Mouse (Mus musculus): ENCODE results near the gene Plcb1. TPM values are rescaled to one million over a fixed set of nuclear protein-coding genes. Genes with fewer than 3 reads are reported as not detected.

Gene Plcb1
- total RNA-seq (2021), result 10 to 100 TPM; 59.9 to 62.6 TPM
- long read RNA-seq, experiment 1, partial matches to known transcripts, result 3 of 7 reads
- long read RNA-seq, experiment 1, other reads (novel, unspliced or antisense), result 4 of 7 reads
- long read RNA-seq, experiment 2, partial matches to known transcripts, result 13 of 17 reads
- long read RNA-seq, experiment 2, other reads (novel, unspliced or antisense), result 2 of 17 reads

GRCm38 (mm10) chr2:134785970-134786855 is at the start of gene Plcb1:
Gene Plcb1 (plus strand): TSS chr2:134786067.
- DNase-seq (ENCODE audit: low spot score in 2 of 2), result peak; percentile 80 to 82

DNA sequence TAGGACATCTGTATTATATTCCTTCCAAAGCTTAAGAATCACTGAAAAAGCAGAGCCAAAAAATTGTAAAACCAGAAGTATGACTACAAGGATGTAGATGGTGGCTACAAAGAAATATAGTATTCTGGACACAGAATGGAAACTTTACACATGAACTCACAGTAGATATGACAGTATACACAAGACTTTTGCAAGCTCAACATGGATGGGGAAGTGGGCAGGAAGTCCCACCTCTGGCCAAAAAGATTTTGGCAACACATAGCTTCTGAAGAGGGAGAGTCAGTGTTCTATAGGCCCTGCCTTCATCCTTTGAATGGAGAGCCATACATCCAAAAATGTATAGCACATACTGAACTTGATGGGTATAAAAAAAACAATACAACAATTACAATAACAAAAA is 30.3 kb upstream of the Plcb1 start:
- no peak for DNase-seq (ENCODE audit: low spot score in 2 of 2)

DNA sequence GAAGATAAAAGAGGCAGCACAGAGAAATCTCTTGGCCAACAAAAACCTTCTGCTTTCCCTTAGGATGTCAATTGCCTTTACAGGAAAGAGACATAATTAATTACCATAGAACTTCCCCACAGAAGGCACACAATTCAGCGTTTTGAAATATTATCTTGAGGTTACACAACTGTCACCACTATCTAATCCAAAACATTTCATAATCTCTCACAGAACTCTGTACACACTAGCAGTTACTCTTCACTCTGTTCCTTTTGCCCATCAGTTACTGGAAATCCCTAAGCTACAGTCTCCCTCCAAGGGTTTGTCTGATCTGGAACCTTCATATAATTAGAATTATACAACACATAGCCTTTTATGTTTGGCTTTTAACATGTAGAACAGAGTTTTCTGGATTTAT is 29.8 kb upstream of the Plcb1 start:
- DNase-seq (ENCODE audit: low spot score in 2 of 2), result no peak

DNA sequence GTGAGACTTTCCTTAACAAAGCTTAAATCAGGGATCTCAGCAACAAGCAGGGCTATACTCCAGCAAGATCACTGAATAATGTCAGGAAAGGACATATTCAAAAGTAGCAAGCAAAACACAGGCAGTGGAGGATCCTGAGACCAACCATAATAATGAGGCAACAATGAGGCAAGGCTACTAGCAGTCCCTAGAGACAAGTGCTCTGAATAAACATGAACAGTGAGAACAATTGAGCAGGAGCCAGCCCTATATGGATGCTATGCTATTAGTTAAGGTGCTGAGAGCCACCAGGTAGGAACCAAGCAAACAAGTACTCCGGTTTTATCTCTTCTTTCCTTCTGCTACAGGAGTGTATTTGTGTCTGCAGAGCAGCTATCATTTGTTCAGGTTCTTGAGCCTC is 24.8 kb upstream of the Plcb1 start:
- no peak for DNase-seq (ENCODE audit: low spot score in 2 of 2)

GRCm38 (mm10) chr2:134763406-134763990 is 22.4 kb upstream of the Plcb1 start:
- DNase-seq (ENCODE audit: low spot score in 2 of 2), result no peak

GRCm38 (mm10) chr2:134764506-134764905 is 21.4 kb upstream of the Plcb1 start:
- no peak for DNase-seq (ENCODE audit: low spot score in 2 of 2)

DNA sequence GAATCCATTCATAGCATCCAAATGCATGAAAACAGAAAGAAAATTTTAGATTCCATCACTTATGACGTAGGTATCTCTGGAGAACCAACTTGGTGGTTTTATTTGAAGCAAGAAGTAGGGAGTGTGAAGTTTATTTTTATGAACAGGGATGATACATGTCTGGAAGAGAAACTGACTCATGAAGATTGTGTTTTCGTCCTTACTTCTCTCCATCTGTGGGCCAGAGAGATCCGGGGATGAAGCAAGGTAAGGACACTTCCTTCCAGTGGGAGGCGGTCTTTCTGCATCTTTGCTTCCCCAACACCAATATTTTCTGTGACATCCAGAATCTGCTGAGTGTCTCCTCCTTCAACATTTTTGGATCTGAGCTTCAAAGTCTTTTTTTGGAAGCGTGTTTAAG is 6.0 kb upstream of the Plcb1 start:
- DNase-seq (ENCODE audit: low spot score in 2 of 2), result no peak

- no peak for DNase-seq (ENCODE audit: low spot score in 2 of 2)
These were observed 5.6 kb upstream of the Plcb1 start for GRCm38 (mm10) chr2:134780316-134780715.

DNA sequence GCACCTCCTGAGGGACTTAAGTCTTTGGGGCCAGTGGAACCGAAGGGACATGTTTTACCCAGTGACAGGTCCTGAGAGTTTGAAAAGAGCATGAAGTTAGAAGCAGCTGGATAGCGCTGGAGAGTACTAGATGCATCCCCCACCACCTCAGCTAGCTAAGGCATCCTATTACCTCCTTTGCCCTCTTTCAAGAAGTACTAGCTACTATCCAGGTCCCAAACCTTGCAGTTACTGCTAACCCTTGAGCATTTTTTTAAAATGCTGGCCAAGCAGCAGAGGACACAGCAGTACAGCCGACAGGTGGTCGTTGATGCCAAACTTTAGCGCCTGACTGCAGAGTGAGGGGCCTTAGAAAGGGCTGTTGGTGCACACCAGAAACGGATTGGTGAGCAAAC is 986 bp downstream of the Plcb1 start:
- DNase-seq (ENCODE audit: low spot score in 2 of 2), result no peak

DNA sequence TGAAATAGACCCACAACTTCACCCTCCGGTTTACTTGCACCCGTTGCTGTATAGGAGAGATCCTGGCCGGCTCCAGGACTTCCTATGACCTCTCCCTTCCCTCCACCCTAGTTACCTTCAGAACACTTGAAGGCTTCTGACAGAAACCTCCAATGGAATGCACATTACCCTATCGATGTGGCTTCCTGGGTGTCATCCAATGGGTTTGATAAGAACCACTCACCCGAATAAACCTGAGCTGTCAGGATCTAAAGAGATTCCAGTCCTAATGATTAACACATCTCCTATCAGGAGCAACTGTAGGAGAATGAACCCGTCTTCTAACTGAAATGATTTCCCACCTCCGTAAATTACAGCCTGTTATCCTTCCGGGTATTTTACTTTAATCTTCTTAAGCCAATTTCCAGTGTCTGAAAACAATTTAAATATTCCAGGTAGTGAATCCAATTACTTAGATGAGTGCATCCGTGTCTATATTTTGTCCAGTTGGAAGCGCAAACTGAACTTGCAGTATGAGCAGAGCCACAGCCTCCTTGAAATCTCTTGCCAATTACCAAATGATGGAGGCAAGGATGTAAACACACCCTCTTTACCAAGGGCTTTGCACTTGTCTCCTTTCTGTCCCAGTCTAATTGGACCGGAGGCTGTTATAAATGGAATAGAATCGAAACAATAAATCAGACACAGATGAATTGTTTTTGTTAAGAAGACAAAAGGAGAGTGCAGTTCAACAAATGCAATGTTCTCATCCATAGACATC is 1.6 kb downstream of the Plcb1 start:
- no peak for DNase-seq (ENCODE audit: low spot score in 2 of 2)

DNA sequence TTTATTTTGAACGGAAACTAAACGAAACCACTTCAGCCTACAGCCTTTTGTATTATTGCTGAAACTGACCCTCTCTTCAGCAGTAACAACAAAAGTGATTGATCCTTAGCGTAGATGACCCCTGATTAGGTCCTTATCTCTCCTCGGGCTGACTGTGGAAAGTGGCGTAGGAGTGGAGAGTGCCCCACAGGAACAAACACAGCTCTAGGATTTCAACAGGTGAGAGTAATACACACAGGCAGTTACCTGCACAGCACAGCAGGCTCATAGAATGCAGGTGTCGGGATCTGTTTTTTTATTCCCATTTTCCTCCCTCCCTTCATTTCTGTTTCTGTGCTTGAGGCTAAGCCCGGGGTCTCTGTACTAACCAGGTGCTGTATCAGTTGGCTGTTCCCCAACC is 7.1 kb downstream of the Plcb1 start:
- DNase-seq (ENCODE audit: low spot score in 2 of 2), result no peak

GRCm38 (mm10) chr2:134800226-134800625 is 14.4 kb downstream of the Plcb1 start:
- DNase-seq (ENCODE audit: low spot score in 2 of 2), result no peak

DNA sequence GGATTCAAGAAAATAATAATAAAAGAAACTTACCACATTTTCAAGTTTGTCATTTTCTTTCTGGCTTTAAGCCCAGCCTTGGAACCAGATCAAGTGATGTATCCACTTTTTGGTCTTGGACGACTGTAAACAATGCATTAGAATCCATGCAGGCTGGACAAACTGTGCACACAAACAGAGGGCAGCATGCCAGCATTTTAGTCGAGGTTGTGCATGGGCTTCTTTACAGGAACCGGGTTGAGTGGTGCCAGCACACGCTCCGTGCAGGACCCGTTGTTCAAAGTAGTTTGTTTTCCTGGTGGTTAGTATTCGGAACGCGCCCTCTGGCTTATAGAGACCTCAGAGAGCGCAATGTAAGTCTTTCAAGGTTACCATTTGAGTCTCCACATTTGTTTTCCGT is 30.5 kb downstream of the Plcb1 start:
- DNase-seq (ENCODE audit: low spot score in 2 of 2), result no peak

DNA sequence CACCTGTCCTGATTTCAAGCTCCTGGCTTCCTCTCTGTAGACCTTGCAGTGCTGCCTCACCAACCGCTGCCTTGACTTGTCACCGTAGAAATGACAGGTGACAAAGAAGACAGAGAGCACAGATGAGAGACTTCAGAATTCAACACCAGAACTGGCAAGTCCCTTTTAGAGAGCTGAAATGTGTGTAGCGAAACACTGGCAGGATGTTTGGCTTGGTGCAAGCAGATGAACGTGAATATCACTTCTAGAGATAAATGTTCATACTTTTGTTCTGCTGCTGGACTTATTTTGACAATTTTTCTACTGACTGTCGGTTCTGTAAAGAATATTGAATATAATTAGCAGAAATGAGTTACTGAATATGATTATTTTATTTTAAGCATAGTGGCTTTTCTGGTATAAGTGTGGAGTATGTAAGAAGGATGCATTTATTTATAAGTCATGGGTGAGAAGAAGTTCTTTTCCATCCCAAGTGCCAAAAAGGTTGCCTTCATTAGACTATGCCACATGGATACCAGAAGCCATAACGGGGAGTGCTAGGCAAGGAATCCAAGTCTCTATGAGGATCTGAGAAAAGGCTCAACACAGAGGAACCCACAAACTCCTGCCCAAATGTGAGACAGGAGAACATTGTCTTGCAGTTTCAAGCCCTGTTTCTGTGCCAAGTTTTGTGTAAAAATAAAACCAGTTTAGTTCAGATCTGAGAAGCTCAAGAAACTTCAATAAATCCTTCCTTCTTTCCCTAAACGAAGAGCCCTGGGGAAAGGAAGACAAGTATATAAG is 31.4 kb downstream of the Plcb1 start:
- DNase-seq (ENCODE audit: low spot score in 2 of 2), result no peak

GRCm38 (mm10) chr2:134821176-134821575 is 35.3 kb downstream of the Plcb1 start:
- DNase-seq (ENCODE audit: low spot score in 2 of 2), result no peak

DNA sequence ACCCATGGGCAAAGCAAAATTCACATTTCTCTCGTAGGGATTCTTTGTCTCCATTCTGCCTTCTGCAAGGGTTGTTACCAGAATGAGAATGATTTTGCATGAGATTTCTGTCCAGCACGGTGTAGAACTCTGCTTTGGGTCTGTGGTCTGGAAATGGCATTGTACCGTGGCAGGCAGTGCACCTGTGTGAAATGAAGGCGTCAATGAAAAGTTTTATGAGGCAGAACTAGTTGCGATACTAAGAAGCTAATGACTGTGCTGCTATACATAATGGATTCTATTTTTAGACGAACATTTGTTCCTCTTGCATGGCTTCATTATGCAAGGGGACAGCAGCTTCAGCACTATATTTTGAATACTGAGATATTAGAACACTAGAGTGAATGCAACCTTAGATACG is 39.8 kb downstream of the Plcb1 start:
- DNase-seq (ENCODE audit: low spot score in 2 of 2), result no peak

DNA sequence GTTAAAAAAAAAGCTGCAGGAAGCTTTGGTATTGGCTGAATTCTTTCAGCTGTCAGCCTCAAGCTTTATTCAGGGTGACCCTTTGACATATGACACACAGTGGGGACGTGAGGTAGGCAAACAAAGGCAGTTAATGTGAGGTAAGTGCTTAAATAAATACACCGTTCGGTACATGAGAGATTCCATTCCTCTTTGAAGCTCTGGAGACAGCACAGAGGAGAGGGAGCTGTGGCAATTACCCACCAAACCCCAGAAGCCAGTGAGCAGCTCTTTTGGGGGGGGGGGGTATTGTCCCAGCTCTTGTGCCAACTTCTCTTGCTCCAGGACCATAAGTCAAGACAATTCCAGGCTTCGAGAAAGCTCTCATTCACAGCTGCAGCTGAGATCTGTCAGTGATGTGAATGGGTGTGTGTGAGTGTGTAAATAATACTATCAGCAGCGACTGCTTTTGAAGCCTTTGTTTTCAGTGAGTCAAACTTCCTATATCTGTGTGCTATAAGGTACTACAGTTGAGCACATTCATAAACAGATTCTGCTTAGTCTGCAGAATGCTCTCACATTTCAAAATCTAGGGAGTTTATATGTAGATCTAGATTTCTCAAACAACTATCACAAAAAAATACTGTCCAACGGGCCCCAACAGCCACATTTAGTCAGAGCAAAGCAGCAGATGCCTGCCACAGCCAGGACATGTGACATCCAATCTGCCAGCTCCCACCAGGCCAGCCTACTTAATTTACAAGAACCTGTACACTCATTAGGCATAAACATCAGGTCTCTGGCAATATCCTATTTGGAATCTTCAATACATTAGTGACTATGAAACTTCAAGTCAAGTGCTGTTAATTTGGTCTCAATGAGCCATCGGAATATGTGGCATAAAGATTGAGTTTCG is 40.5 kb downstream of the Plcb1 start:
- no peak for DNase-seq (ENCODE audit: low spot score in 2 of 2)

DNA sequence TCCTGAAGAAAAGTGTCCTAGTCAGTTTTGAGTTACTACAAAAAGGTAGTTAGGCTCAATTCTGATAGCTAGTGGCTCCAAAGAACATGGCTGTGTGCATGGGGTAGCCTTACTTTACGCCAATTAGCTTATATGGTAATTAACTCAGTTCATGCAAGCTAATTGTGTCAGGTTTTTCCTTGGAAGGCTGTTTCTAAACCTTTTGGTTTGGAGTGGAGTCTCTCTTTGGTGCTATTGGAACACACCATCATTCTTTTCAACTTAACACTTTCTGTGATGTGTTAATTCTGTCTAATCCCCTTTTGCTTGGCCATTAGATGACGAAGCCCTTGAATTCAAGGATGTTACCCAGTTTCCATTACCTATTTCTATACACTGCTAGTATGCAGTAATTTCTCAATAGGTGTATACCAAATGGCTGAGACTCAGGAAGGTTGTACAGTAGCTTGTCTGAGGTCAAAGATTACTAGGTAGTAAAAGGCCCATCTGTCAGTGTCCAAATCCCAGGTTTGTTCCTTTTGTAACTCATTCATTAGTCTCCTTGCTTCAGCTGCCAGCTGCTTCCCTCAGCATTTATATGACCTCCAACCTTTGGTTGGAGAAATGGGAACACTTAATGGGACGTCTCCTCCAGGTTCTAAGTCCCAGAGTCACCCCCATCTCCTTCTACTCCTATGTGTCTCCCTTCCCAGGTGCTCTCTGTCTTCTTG is 42.1 kb downstream of the Plcb1 start:
- DNase-seq (ENCODE audit: low spot score in 2 of 2), result no peak

- no peak for DNase-seq (ENCODE audit: low spot score in 2 of 2)
These were observed 46.0 kb downstream of the Plcb1 start for GRCm38 (mm10) chr2:134831861-134832260.
